Mouse (Mus musculus) thymus, adult 2 months (tissue): ENCODE data around the gene Oscp1.

Source experiments
- CTCF ChIP-seq: fragments of 200-500 bp; IDR thresholded peaks from 2 replicates; pipeline ENCODE4 v1.5.1; 2012; ENCODE audit warnings: mild to moderate bottlenecking, control low read depth, low read length, moderate library complexity, borderline replicate concordance; ENCODE audit not compliant: control insufficient read depth, poor library complexity, insufficient read depth; ENCODE audit errors: extremely low read depth
- POLR2A ChIP-seq: fragments of 200-500 bp; IDR thresholded peaks from 2 replicates; pipeline ENCODE4 v1.6.1; 2012; ENCODE audit warnings: mild to moderate bottlenecking, low read length, control low read depth, moderate library complexity; ENCODE audit not compliant: control insufficient read depth, poor library complexity, insufficient read depth; ENCODE audit errors: extremely low read depth

GRCm38 (mm10) chr4:126113943-126114342 lies 55.6 kb downstream of the Oscp1 start:
- TF ChIP-seq CTCF (0 out of 2 replicates have a peak, but pooled peaks have one; percentile 50), POLR2A (no peak)
